Mouse (Mus musculus): ENCODE data around the gene Suclg1.

Suclg1 gene

GRCm38 (mm10) chr6:73251336-73251735 is 3.2 kb downstream of the Suclg1 start:
- DNase-seq: no peak

GRCm38 (mm10) chr6:73252396-73252795 is 4.2 kb downstream of the Suclg1 start:
- DNase-seq: no peak

- no peak for DNase-seq
These were observed 4.8 kb downstream of the Suclg1 start for GRCm38 (mm10) chr6:73253006-73253405.

- DNase-seq: no peak
These were observed 5.4 kb downstream of the Suclg1 start for GRCm38 (mm10) chr6:73253584-73253983.

GRCm38 (mm10) chr6:73254307-73255228 is 6.4 kb downstream of the Suclg1 start:
- no peak for DNase-seq

- no peak for DNase-seq
These were observed 8.9 kb downstream of the Suclg1 start for GRCm38 (mm10) chr6:73257068-73257467.

GRCm38 (mm10) chr6:73260110-73260509 is 11.9 kb downstream of the Suclg1 start:
- DNase-seq: no peak

- DNase-seq: no peak
These were observed 16.6 kb downstream of the Suclg1 start for GRCm38 (mm10) chr6:73264801-73265200.

- no peak for DNase-seq
These were observed 19.6 kb downstream of the Suclg1 start for GRCm38 (mm10) chr6:73267738-73268311.

- DNase-seq: peak; percentile 52 to 54
These were observed 21.2 kb downstream of the Suclg1 start for GRCm38 (mm10) chr6:73269374-73269773.

GRCm38 (mm10) chr6:73271546-73272091 is 23.4 kb downstream of the Suclg1 start:
- no peak for DNase-seq

- no peak for DNase-seq
These were observed 26.8 kb downstream of the Suclg1 start for GRCm38 (mm10) chr6:73275002-73275401.

GRCm38 (mm10) chr6:73279681-73280080 is 31.5 kb downstream of the Suclg1 start:
- no peak for DNase-seq

GRCm38 (mm10) chr6:73280546-73281115 is 32.4 kb downstream of the Suclg1 start:
- DNase-seq: no peak

GRCm38 (mm10) chr6:73286326-73286725 is 38.1 kb downstream of the Suclg1 start:
- no peak for DNase-seq

- DNase-seq: no peak
These were observed 58.7 kb downstream of the Suclg1 start for GRCm38 (mm10) chr6:73306837-73307236.

GRCm38 (mm10) chr6:73308685-73309520 is 60.7 kb downstream of the Suclg1 start:
- no peak for DNase-seq

- DNase-seq: no peak
These were observed 63.2 kb downstream of the Suclg1 start for GRCm38 (mm10) chr6:73311335-73311734.

- DNase-seq: no peak
These were observed 63.6 kb downstream of the Suclg1 start for GRCm38 (mm10) chr6:73311786-73312185.

GRCm38 (mm10) chr6:73314923-73315603 is 66.9 kb downstream of the Suclg1 start:
- peak; percentile 88 to 90 for DNase-seq

GRCm38 (mm10) chr6:73322306-73322705 is 74.1 kb downstream of the Suclg1 start:
- no peak for DNase-seq

Measured in cerebellum, postnatal 10 days (tissue).